Mouse (Mus musculus) heart, postnatal 4 days (tissue): Measurements from ENCODE around the gene Ssh2. TPM values are rescaled to one million over a fixed set of nuclear protein-coding genes. Genes with fewer than 3 reads are reported as not detected.

Experiments
- DNase-seq: peaks from one replicate; pipeline ENCODE4 v3.0.0; 2021
- total RNA-seq, 2 experiments: library from RNA; stranded (reverse); gene quantifications; 2 replicates each; pipeline ENCODE4 v1.2.3; 2021

The Ssh2 gene
- total RNA-seq: 10 to 100 TPM; 92.1 to 98.9 TPM

DNA sequence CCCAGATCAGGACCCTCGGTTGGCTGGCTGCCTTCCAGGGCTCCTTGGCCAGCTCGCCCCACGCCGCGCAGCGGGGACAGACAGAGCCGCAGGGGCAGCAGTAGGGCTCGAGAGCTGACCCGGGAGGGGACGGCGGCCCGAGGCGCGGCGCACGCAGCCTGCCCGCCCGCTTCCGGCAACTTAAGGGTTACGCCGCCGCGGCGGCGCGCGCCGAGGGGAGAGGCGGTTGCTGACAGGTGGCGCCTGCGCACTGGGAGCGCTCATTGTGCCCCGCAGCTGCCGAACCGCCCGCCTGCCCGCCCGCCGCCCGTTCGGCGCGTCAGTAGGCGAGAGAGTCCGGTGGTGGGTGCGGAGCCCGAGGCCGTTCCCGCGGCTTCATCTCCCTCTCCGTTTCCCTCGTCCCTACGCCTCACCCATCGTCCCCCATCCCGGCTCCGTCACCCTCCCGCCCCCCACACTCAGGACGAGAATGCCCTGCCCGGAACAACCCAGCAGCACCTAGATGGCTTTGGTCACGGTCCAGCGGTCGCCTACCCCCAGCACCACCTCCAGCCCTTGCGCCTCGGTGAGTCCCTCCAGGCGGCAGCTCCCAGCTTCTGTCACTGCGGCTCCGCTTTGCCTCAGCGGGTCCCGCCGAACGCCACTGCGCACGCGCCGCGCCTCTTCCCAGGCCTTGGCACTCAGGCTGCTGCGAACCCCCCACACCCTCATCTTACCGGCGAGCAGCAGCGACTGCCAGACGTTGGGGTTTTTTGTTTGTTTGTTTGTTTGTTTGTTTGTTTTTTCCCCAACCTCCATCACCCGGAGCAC lies at the start of gene Ssh2:
Gene Ssh2 (plus strand): TSS at position 337 of the 810 bp plus-strand sequence.
- peak; percentile 85 for DNase-seq

- no peak for DNase-seq
Observed at GRCm38 (mm10) chr11:77173731-77174130, 42.4 kb upstream of the Ssh2 start.

DNA sequence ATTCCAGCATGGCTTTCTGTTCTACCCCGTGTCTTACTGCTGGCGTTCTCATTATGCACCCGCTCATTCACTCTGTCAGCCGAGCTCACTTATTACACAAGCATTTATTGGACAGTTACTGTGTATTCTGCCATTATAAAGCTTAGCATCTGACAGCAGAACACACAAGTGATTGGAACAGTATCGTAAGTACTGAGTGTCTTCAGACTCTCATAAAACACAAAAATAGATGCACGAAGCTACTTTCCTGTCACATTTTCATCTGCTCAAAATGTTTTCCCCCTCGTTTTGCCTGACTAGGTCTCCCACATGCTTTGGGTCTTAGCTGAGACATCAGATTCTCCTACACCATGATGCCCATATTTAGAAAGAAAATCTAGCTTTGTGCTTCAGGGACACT lies 41.6 kb upstream of the Ssh2 start:
- DNase-seq: no peak

GRCm38 (mm10) chr11:77179771-77180170 lies 36.3 kb upstream of the Ssh2 start:
- DNase-seq: no peak

DNA sequence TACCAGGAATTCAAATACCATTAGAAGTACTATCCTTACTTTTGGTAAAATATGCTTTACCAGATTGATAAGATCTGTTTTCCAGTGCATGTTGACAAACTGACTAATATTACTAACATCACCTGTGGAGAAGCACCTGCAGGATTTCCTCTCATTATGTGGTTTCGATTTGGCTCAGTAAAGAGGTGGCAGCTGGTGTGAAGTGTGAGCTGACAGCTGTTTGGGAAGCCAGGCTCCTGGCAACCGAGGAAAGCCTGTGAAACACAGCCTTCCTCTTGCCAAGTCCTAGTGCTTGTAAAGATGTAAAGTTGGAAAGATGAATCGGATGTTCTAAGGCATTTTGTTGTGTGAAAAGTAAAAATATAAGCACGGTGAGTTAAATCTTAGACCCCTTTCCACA lies 35.2 kb upstream of the Ssh2 start:
- DNase-seq: peak; percentile 20

- no peak for DNase-seq
Observed at GRCm38 (mm10) chr11:77181528-77181927, 34.6 kb upstream of the Ssh2 start.

GRCm38 (mm10) chr11:77182041-77182440 lies 34.0 kb upstream of the Ssh2 start:
- no peak for DNase-seq

DNA sequence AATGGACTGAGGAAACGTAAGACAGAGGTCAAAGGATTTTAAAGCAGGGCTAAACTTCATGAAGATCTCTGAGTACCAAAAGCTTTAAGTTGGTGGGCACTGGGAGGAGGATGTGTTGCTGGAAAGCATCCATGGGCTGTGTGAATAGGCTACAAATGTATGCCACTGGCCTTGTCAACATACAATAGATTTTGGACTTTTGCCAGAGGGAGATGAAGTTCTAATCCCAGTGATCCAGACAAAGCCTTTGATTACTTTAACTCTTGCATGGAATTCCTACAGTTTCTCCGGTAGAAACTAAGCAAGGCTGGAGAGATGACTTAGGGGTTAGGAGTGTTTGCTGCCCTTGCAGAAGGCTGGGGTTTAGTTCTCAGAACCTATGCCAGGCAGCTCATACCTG lies 33.5 kb upstream of the Ssh2 start:
- DNase-seq: no peak

GRCm38 (mm10) chr11:77184926-77185325 lies 31.2 kb upstream of the Ssh2 start:
- DNase-seq: no peak

- DNase-seq: no peak
Observed at GRCm38 (mm10) chr11:77188868-77189267, 27.2 kb upstream of the Ssh2 start, which contains the start of gene Efcab5. Gene Efcab5 (minus strand): TSS chr11:77188968.

GRCm38 (mm10) chr11:77193410-77193809 lies 22.7 kb upstream of the Ssh2 start:
- DNase-seq: no peak

- DNase-seq: peak; percentile 13
Observed at GRCm38 (mm10) chr11:77193941-77194553, 22.0 kb upstream of the Ssh2 start.

DNA sequence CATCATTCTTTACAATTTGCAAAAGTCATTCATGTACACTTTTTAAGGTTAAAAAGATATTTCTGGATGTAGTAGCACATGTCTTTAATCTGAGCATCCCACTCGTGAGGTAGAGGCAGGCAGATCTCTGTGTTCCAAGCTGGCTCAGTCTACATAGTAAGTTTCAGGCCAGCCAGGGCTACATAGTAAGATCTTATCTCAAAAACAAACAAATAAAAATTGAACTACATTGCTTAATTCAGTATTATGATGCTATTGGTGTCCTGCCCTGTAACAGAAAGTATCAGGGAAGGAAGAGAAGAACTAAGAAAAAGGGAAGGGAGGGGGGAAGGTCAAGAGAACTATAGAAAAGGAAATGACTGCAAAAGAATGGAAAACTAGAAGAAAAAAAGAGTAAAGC lies 21.3 kb upstream of the Ssh2 start:
- DNase-seq: no peak

DNA sequence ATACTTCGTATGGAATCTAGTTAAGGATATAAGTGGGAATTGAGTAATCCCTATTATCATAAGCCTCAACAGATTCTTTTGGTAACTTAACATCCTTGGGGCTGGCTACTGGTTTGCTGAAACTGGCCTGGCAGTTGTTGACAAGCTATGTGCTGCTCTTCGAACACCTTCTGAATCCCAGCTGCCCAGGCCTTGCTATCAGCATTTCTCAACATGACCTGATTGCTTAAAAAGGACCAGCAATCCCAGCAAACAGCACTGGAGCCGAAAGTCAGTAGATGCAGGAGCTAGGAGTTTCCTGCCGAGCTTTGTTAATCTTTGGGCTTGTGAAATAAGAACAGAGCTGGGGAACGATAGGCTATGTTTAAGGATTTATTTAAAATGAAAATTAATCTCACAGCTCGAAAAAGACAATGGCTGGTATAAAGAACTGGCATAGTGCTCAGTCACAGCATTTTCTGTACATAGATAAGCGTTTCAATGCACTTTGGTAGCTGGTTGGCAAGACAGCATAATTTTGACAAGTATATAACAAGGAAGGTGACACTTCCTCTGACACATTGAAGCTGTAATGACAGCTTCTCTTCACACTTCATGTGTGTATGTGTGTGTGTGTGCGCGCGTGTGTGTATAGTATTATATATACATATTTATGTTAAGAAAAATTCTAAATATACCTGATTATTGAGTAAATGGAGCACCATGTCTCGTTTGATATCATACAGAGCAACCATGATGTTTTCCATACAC lies 20.6 kb upstream of the Ssh2 start:
- DNase-seq: peak; percentile 35

- DNase-seq: no peak
Observed at GRCm38 (mm10) chr11:77196181-77197143, 19.6 kb upstream of the Ssh2 start.

- DNase-seq: no peak
Observed at GRCm38 (mm10) chr11:77199636-77200035, 16.5 kb upstream of the Ssh2 start.

DNA sequence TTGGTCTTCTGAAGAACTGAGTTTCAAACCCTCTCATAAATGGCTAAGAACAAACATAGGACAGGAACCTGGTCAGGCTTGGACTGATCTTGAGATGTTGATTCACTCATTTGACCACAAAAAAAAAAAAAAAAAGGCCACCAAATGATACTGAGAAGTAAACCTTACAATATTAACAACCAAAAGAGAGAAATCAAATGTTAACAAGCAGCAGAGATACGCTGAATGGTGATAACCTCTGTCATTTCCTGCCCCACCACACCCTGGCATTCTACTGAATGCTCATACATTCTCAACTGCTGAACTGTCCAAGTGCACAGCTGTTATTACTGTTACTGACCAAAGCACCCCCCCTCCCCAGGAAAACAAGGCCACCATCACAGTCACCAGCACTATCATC lies 15.4 kb upstream of the Ssh2 start:
- no peak for DNase-seq

GRCm38 (mm10) chr11:77214142-77214692 lies 1.9 kb upstream of the Ssh2 start:
- no peak for DNase-seq

- peak; percentile 69 for DNase-seq
Observed at GRCm38 (mm10) chr11:77214755-77215154, 1.3 kb upstream of the Ssh2 start.

- DNase-seq: no peak
Observed at GRCm38 (mm10) chr11:77215483-77215882, 604 bp upstream of the Ssh2 start.

GRCm38 (mm10) chr11:77216761-77217130 lies 659 bp downstream of the Ssh2 start:
- no peak for DNase-seq

DNA sequence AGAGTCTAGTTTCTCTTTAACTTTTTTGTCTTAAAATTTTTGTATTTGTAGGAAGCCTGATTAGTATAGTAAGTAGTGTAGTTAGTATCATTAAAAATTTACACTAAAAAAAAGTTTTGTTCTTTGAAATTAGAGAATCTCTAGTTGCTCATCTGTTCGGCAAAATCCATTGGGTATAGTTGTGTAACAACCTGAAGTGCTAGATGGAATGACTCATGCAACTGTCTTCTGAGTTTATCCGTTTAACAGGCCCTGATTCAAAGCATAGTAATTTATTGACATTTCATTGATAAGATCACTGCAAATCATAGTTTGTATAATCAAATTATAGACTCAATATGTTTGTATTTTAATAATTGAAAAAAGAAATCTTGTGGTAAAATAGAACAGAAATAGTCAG lies 14.7 kb downstream of the Ssh2 start:
- DNase-seq: no peak
